Mouse (Mus musculus) small intestine, adult 2 months (tissue): ENCODE measurements at regions not wholly inside any gene's neighbourhood (a gene's known extent, or its start where the extent isn't known, plus 50 kb on each side); places are given as distances from the start of the nearest gene placed in this dataset.

ENCODE experiments used
- CTCF ChIP-seq: fragments of 200-500 bp; IDR thresholded peaks from 2 replicates; pipeline ENCODE4 v1.5.1; 2012; ENCODE audit warnings: low read depth, mild to moderate bottlenecking, control low read depth, inconsistent platforms, low read length, moderate library complexity, mixed read lengths; ENCODE audit not compliant: insufficient replicate concordance, insufficient read length; ENCODE audit errors: extremely low read depth
- POLR2A ChIP-seq: fragments of 200-500 bp; IDR thresholded peaks from 2 replicates; pipeline ENCODE4 v1.6.1; 2012; ENCODE audit warnings: low read depth, mild to moderate bottlenecking, control low read depth, inconsistent platforms, low read length, moderate library complexity

- no peak for TF ChIP-seq CTCF
- TF ChIP-seq POLR2A: no peak
Measured at GRCm38 (mm10) chr2:59416491-59417195, 67.8 kb upstream of the Dapl1 start.
